In the genomic region with DNA sequence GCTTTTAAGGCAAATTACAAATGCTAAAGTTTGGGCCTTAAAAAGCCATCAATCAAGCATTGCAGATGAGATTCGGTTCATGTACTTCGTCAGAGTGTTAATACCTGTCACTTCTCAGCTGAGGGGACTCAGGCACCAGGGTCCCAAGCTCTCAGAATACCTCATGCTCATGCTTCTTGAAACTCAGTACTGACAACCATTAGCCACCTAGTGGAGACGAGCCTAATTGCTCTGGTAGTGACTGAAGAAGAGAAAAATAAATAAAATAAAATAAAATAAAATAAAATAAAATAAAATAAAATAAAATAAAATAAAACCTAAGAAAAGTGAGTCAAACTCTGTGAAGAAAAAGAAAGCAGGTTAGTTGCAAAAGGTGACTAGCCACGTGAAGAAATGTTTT, we compare ENCODE assay signal across 13 mouse cellular contexts.
DNase-seq lines count a peak whose midpoint lies in the region; ATAC-seq and TF ChIP-seq lines count a peak whose summit lies in the region.
"Had no signal": no experiment of that assay in that cellular context is flagged by ENCODE, and none has a peak within 500 bp of the region (broad histone marks: within the 10 kb centered on the region; RNA-seq: fewer than 3 reads in every experiment).

No protein-coding gene starts in this region.

- H3K27ac ChIP-seq in forebrain, postnatal 0 days (ENCODE audit: low read depth, low read length): no peak overlapping the region
- H3K27ac ChIP-seq in forebrain, embryonic 10.5 days: no peak overlapping the region
- H3K27ac ChIP-seq: heart, embryonic 10.5 days; hindbrain, embryonic 12.5 days; midbrain, embryonic 15.5 days had no signal

- no peaks in the 10 kb centered on the region for H3K27me3 ChIP-seq in forebrain, postnatal 0 days (ENCODE audit: insufficient read depth, low read length)
- H3K27me3 ChIP-seq in forebrain, embryonic 10.5 days (ENCODE audit: poor library complexity, severe bottlenecking): no peaks in the 10 kb centered on the region
- H3K27me3 ChIP-seq: hindbrain, embryonic 12.5 days; midbrain, embryonic 15.5 days had no signal

- no peak overlapping the region for H3K4me3 ChIP-seq in forebrain, postnatal 0 days (ENCODE audit: low read depth, low read length)
- H3K4me3 ChIP-seq in forebrain, embryonic 10.5 days: no peak overlapping the region
- H3K4me3 ChIP-seq: heart, embryonic 10.5 days; hindbrain, embryonic 12.5 days; midbrain, embryonic 15.5 days had no signal

- H3K36me3 ChIP-seq in forebrain, postnatal 0 days (ENCODE audit: insufficient read depth): no peaks in the 10 kb centered on the region
- no peaks in the 10 kb centered on the region for H3K36me3 ChIP-seq in forebrain, embryonic 10.5 days (replicated peaks)
- H3K36me3 ChIP-seq: heart, embryonic 10.5 days; hindbrain, embryonic 12.5 days; midbrain, embryonic 15.5 days had no signal

- no peaks in the 10 kb centered on the region for H3K4me1 ChIP-seq in forebrain, postnatal 0 days (ENCODE audit: insufficient read depth)
- peaks cover 4% of the 10 kb centered on the region for H3K4me1 ChIP-seq in forebrain, embryonic 10.5 days
- H3K4me1 ChIP-seq: heart, embryonic 10.5 days had no signal

- 56% methylated on average over 4 of the region's 4 CpGs for WGBS in forebrain, postnatal 0 days
- 65% methylated on average over 4 of the region's 4 CpGs for WGBS in forebrain, embryonic 10.5 days

- no peak overlapping the region for H3K4me2 ChIP-seq in forebrain, postnatal 0 days (ENCODE audit: low read depth)
- H3K4me2 ChIP-seq: hindbrain, embryonic 12.5 days; midbrain, embryonic 15.5 days had no signal

- no peaks in the 10 kb centered on the region for H3K9me3 ChIP-seq in forebrain, postnatal 0 days (ENCODE audit: low read length)
- no peaks in the 10 kb centered on the region for H3K9me3 ChIP-seq in forebrain, embryonic 10.5 days
- H3K9me3 ChIP-seq: heart, embryonic 10.5 days; hindbrain, embryonic 12.5 days; midbrain, embryonic 15.5 days had no signal

- peak; percentile 21 for DNase-seq in forebrain, postnatal 0 days
- no peak for DNase-seq in forebrain, embryonic 10.5 days (ENCODE audit: extremely low spot score, low spot score)
- peak; percentile 7 to 26 for DNase-seq in kidney, postnatal 4 days
- no peak for DNase-seq in kidney, postnatal 25 days
- DNase-seq in 3T3-L1 (ENCODE audit: low read depth, low spot score): peak; percentile 32
- DNase-seq in brain, adult 2 months (ENCODE audit: low read depth, low spot score): peak; percentile 37
- DNase-seq in urinary bladder, adult 2 months (ENCODE audit: low spot score): no peak
- DNase-seq: kidney, adult 8-10 months; lung, postnatal 36 days had no signal

- peak; percentile 49 for TF ChIP-seq CTCF in forebrain, postnatal 0 days (IDR thresholded peaks at IDR 0.05; ENCODE audit: low read depth)

- ATAC-seq in forebrain, postnatal 0 days: no peak
- ATAC-seq in megakaryocyte, adult 5-6 weeks (ENCODE audit: poor library complexity, severe bottlenecking): no peak
- ATAC-seq: midbrain, embryonic 15.5 days had no signal

- H3K9ac ChIP-seq in forebrain, postnatal 0 days: no peak overlapping the region
- H3K9ac ChIP-seq: hindbrain, embryonic 12.5 days; midbrain, embryonic 15.5 days had no signal

Comparison
In these comparisons a context has a peak if more than half of its experiments do, and no peak if none do; other contexts are left out.
1. DNase-seq: peak in forebrain, postnatal 0 days (single experiment), kidney, postnatal 4 days (2 of 2), 3T3-L1 (single experiment) and brain, adult 2 months (single experiment); none in forebrain, embryonic 10.5 days (single experiment), kidney, postnatal 25 days (0 of 2) and urinary bladder, adult 2 months (single experiment).